Mouse (Mus musculus) small intestine, adult 2 months (tissue): ENCODE results near the gene Rgs8. TPM values are rescaled to one million over a fixed set of nuclear protein-coding genes. Genes with fewer than 3 reads are reported as not detected.

Experiments
- H3K27ac ChIP-seq: fragments of 200-500 bp; 2 replicates; pipeline ENCODE4 v1.5.1; 2012; ENCODE audit warnings: low read depth, low read length, control low read depth, inconsistent platforms; ENCODE audit not compliant: insufficient read depth
- H3K27me3 ChIP-seq: fragments of 200-500 bp; 2 replicates; pipeline ENCODE4 v1.6.1; 2012; ENCODE audit warnings: mild to moderate bottlenecking, moderate library complexity, low read length, inconsistent platforms; ENCODE audit not compliant: control insufficient read depth, insufficient read depth
- H3K36me3 ChIP-seq: fragments of 200-500 bp; 2 replicates; pipeline ENCODE4 v1.6.1; 2012; ENCODE audit warnings: mild to moderate bottlenecking, low read length, control low read depth, inconsistent platforms; ENCODE audit not compliant: control insufficient read depth, insufficient read depth
- H3K4me1 ChIP-seq: fragments of 200-500 bp; 2 replicates; pipeline ENCODE4 v1.6.1; 2012; ENCODE audit warnings: low read length, inconsistent platforms, mixed read lengths; ENCODE audit not compliant: control insufficient read depth, insufficient read depth, insufficient read length
- H3K4me3 ChIP-seq: fragments of 200-500 bp; 2 replicates; pipeline ENCODE4 v1.5.1; 2012; ENCODE audit warnings: low read depth, mild to moderate bottlenecking, control low read depth, inconsistent platforms, low read length, moderate library complexity
- CTCF ChIP-seq: fragments of 200-500 bp; IDR thresholded peaks from 2 replicates; pipeline ENCODE4 v1.5.1; 2012; ENCODE audit warnings: low read depth, mild to moderate bottlenecking, control low read depth, inconsistent platforms, low read length, moderate library complexity, mixed read lengths; ENCODE audit not compliant: insufficient replicate concordance, insufficient read length; ENCODE audit errors: extremely low read depth
- POLR2A ChIP-seq: fragments of 200-500 bp; IDR thresholded peaks from 2 replicates; pipeline ENCODE4 v1.6.1; 2012; ENCODE audit warnings: low read depth, mild to moderate bottlenecking, control low read depth, inconsistent platforms, low read length, moderate library complexity
- WGBS: fragments of 180-500 bp; shearing (Covaris S2); methylation state at CpG from one replicate; pipeline ENCODE4 v1.1.7; 2018; 5-methylcytosine and 5-hydroxymethylcytosine counted together
- polyA plus RNA-seq: library from polyadenylated mRNA; depleted of rRNA; stranded (reverse); fragments of >200 nt; gene quantifications from 2 replicates; pipeline ENCODE4 v1.2.3, GENCODE M21; 2012

The Rgs8 gene
- polyA plus RNA-seq, 1 experiment, result 0.08 TPM

DNA sequence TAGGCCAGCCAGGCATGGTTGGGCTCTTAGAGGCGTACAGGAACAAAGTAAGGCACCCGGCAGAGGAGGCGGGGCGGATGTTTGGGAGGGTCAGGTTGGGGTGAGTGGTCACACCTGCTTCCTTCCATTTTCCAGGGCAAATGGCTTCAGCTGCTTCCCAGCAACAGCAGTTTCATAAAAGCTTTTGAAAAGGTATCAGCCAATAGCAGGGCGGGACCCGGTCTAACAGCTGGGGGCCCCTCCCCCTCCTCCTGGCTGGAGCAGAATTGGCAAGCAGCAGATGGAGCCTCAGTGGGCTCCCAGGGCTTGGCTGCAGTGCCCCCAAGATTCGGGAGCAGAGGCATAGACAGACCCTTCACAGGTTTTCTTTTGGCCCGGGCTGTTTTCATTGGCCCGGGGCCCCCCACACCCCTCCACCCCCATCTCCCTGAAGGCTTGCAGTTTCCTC, 11.3 kb upstream of the Rgs8 start:
- Histone ChIP-seq H3K27me3 (no peaks in the 10 kb centered on the region), H3K27ac (no peak overlapping the region), H3K4me1 (no peaks in the 10 kb centered on the region), H3K36me3 (no peaks in the 10 kb centered on the region), H3K4me3 (no peak overlapping the region)
- TF ChIP-seq POLR2A, result no peak
- no peak for TF ChIP-seq CTCF
- 14% methylated on average over 9 of the region's 9 CpGs for WGBS

DNA sequence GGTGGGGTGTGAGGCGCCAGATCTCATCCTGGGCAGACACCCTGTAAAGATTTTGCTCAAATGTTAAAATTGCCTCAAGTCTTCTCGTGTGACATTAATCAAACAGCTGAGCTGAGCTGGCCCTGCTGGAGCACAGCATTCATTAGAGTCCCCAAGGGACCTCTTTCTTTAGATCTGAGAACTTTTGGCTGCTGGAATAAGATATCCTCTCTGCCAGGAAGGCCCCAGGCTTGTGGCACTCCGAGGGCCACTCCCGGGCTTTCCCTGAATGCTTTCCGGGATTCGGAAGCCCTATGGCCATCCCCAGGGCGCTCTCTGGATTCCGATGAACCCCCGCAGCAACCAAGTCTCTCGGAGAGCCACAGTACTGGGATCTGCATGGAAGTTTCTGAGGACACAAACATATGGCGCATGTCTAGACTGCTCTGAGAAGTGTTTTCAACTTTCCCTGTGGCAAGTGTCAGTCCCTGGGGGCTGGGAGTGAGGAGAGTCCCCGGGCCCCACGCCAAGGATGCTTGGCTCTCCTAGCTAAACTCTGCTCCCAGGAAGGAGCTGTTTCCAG, 10.8 kb upstream of the Rgs8 start:
- TF ChIP-seq POLR2A (no peak), CTCF (no peak)
- Histone ChIP-seq H3K27ac (no peak overlapping the region), H3K36me3 (no peaks in the 10 kb centered on the region), H3K4me1 (no peaks in the 10 kb centered on the region), H3K27me3 (no peaks in the 10 kb centered on the region), H3K4me3 (no peak overlapping the region)
- WGBS, result 42% methylated on average over 13 of the region's 13 CpGs

DNA sequence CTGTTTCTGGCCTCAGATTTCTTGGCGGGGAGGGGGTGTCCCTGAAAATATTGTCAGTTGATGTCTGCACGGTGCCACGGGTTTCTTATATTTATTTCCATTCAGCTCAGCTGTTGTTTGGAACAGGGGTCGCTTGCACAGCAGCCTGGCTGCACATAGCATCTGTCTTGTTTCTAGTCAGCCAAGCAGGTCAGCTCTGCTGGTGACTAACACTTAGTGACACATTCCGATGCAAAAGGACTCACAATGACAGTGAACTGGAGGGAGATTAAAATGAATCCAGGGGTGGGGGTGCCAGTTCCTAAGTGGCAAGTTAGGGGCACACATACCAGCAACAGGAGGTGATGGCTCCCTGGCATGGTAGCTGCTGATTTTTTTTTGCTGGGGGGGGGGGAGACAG, 849 bp downstream of the Rgs8 start:
- Histone ChIP-seq H3K4me1 (no peaks in the 10 kb centered on the region), H3K27me3 (peaks cover 8% of the 10 kb centered on the region; the same call in 1 of the 2 replicates), H3K4me3 (no peak overlapping the region), H3K27ac (no peak overlapping the region), H3K36me3 (no peaks in the 10 kb centered on the region)
- 34% methylated on average over 5 of the region's 5 CpGs for WGBS
- TF ChIP-seq CTCF (no peak), POLR2A (no peak)

DNA sequence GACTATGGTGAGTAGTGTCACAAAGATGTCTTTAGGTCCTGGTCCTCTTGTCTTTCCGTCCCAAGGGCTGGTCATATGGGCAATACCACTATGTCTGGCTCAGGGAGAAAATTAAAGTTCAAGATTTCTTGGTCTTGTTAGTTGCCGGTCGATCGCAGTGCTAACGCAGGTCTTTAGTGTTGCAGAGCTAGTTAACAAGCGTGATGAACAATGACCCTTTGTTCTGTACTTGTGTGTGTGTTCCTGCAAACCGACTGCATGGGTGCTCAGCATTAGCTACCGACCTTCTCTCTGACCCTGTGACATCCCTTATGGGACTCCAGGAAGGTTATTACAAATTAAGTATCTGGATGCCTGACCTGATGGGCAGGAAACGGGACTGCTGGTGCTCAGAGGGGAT, 6.8 kb downstream of the Rgs8 start:
- Histone ChIP-seq H3K27me3 (peaks cover 4% of the 10 kb centered on the region; the same call in 1 of the 2 replicates), H3K4me3 (no peak overlapping the region), H3K36me3 (no peaks in the 10 kb centered on the region), H3K27ac (no peak overlapping the region), H3K4me1 (peaks cover 4% of the 10 kb centered on the region; the same call in 1 of the 2 replicates)
- TF ChIP-seq CTCF (no peak), POLR2A (no peak)
- WGBS, result 51% methylated on average over 9 of the region's 9 CpGs

DNA sequence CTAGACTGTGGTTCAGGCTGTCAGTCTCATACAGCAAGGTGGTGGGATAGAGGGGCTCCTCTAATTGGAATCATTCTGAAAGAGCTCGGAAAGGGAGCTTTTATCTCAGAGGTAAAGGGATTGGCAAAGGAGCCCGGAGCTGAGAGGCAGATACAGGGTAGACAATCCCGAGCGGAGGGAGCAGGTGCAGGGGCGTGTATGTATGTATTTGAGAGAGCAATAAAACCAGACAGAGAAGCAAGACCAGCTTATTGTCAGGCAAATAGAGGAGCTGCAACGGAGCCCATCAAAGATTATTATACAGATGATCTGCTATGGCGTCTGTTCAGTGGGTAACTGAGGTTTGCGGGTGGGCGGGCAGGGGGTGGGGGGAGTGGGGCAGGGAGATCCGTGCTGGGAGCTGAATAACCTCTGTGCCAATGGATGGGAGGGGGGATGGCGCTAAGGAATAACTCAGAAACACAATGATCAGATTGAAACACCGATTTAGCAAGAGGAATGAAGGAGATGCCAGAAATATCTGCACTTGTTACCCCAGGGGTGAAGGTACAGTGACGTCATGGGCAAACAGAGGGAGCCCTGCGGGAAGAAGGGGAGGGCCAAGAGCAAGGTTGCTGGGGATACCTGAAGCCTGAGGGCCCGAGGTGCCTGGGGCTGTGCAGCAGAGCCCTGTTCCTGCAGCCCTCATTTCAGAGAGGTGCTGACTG, 8.3 kb downstream of the Rgs8 start:
- peaks cover 4% of the 10 kb centered on the region; the same call in 1 of the 2 replicates for H3K27me3 ChIP-seq
- H3K4me1 ChIP-seq, result peaks cover 4% of the 10 kb centered on the region; the same call in 1 of the 2 replicates
- TF ChIP-seq CTCF (no peak), POLR2A (no peak)
- 18% methylated on average over 15 of the region's 15 CpGs for WGBS
- no peak overlapping the region for H3K27ac ChIP-seq
- no peaks in the 10 kb centered on the region for H3K36me3 ChIP-seq
- H3K4me3 ChIP-seq, result no peak overlapping the region

DNA sequence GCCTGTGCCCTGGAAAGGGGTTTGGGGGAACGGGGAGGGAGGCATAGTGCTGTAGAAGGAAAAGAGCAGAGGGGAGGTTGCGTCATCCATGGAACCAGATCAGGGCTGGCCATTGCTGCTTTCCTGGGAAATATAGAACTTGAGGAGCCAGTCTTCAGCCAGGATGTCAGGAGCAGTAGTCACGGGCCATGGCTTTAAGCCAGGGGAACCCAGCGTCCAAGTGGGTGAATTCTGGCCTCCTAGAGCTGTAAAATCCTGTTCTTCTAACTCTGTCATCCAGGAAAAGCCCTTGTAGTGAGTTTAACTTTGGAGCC, 8.8 kb downstream of the Rgs8 start:
- peaks cover 4% of the 10 kb centered on the region; the same call in 1 of the 2 replicates for H3K4me1 ChIP-seq
- no peak overlapping the region for H3K4me3 ChIP-seq
- H3K36me3 ChIP-seq, result no peaks in the 10 kb centered on the region
- WGBS, result 24% methylated on average over 4 of the region's 4 CpGs
- TF ChIP-seq POLR2A (no peak), CTCF (no peak)
- no peak overlapping the region for H3K27ac ChIP-seq
- H3K27me3 ChIP-seq, result peaks cover 4% of the 10 kb centered on the region; the same call in 1 of the 2 replicates

DNA sequence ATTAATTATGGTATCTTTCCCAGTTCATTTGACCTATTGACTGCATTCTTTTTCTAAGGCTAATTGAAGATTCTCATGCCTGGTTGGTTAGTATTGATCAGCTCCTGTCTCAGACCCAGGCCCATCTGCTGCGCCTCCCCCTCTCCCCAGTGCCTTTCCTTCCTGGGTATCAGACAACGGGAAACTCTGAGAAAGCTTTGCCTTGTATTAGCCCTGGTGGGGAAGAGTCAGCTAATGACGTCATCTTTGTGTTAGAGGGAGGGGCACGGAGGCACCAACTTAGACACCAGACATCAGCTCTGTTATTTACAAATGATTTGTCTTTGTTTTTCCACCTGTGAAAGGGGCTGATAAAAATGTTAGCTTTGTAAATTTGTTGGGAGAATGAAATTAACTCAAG, 9.5 kb downstream of the Rgs8 start:
- peaks cover 4% of the 10 kb centered on the region; the same call in 1 of the 2 replicates for H3K27me3 ChIP-seq
- no peak overlapping the region for H3K27ac ChIP-seq
- 32% methylated on average over 4 of the region's 4 CpGs for WGBS
- H3K4me3 ChIP-seq, result no peak overlapping the region
- H3K36me3 ChIP-seq, result no peaks in the 10 kb centered on the region
- H3K4me1 ChIP-seq, result peaks cover 4% of the 10 kb centered on the region; the same call in 1 of the 2 replicates
- TF ChIP-seq POLR2A (no peak), CTCF (no peak)
